Mouse (Mus musculus) embryonic fibroblast, embryonic 13.5 days (primary cell): ENCODE data around the gene Anxa9.

Experiments used
- CTCF ChIP-seq: IDR thresholded peaks from 2 replicates; pipeline ENCODE4 v1.5.1; 2011; ENCODE audit warnings: mild to moderate bottlenecking, control low read depth, low read length, moderate library complexity, borderline replicate concordance; ENCODE audit not compliant: insufficient read depth
- POLR2A ChIP-seq: IDR thresholded peaks from 2 replicates; pipeline ENCODE4 v1.6.1; 2011; ENCODE audit warnings: low read depth, mild to moderate bottlenecking, control low read depth, low read length, moderate library complexity

DNA sequence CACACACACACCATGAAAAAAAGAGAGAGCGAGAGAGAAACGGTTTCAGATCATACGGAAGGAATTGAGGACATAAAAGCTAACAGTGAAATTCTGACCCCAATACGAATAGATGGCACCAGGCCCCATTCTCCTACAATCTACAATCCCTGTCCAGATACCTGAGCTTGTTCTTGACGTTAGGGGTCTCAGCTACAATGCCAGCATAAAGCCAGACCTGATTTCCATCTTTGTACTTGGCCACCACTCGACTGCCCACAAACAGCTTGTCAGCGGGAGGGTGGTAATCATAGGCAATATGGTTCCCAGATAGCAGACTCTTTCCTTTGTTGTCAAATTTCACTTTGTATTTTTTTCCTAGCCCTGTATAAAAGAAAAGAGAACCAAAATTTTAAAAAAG lies 39.5 kb upstream of the Anxa9 start:
- TF ChIP-seq CTCF = no peak
- no peak for TF ChIP-seq POLR2A
